Mouse (Mus musculus): Measurements from ENCODE around the gene Gm13305.
"Not testable (repeated sequence)": the region's sequence is repeated elsewhere in the genome, so short reads cannot be mapped to it uniquely, and the experiment has no call there.

The Gm13305 gene

DNA sequence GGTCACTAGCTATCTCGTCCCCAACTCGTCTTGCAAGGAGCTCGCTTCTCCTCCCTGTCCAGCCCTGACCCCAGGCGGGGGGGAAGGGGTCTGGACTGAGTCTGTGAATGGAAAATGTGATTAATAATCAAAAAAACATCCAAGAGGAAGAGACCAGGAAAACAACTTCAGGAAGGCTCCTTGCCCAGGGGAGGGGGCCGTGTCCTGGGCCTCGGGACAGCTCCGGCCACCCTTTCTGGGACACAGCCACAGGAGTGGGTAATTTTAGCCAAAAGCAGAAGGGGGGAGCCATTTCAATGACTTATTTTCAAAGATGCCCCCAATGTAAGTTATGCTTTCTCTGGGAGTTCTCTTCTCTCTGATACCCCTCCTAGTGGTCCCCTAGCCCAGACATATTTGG is at the start of gene Gm13305:
Gene Gm13305, minus strand, starts transcription at position 101 of the 400 bp plus-strand sequence.
- not testable (repeated sequence) for DNase-seq (ENCODE audit: extremely low spot score, low spot score)

DNA sequence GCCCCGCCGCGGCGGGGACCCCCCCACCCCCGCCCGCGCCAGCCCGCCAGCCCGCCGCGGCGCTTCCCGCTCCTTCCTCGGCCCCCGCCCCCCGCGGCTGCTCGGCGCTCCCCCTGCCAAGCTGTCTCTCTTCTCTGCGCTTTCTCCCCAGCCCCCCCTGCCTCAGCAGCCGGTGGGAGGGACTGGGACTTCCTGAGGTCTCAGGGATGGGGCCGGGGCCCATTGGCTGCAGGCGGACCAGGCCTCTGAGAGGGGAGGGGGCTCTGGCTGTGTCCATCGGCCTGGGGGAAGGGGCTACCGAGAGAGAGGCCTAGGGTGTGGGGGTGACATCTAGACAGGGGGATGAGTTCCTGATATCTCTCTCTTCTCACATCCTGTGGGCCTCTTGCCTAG is 16.6 kb upstream of the Gm13305 start:
- DNase-seq (ENCODE audit: extremely low spot score, low spot score), result not testable (repeated sequence)

DNA sequence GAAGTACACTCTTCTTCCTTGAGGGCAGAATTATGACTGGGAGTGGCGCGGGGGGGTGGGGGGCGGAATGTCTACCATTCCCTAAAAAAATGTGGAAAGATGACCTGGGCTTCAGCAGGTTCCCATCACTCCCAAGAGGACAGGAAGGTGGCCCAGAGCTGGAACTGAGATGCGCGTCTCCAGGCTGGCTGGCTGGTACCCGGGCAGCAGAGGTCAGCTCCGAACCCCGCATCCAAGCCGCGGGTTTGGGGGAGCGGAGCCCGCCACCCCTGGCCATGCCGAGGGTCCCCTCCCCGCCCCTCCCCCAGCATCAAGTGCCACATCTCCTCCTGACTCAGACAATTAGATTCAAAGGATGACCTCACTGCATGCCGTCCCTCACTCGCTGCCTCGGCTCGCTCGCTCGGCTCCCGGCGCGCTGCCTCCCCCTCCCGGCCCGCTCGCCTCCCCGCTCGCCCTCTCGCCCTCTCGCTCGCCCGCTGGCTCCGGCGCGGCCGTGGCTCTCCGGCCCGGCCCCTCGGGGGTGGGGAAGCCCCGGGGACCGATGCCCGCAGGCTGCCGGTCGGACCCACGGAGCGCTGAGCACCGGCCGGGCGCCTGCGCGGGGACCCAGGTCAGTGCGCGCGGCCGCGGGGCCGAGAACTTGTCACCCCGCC is 16.0 kb upstream of the Gm13305 start:
- DNase-seq (ENCODE audit: extremely low spot score, low spot score), result not testable (repeated sequence)

DNA sequence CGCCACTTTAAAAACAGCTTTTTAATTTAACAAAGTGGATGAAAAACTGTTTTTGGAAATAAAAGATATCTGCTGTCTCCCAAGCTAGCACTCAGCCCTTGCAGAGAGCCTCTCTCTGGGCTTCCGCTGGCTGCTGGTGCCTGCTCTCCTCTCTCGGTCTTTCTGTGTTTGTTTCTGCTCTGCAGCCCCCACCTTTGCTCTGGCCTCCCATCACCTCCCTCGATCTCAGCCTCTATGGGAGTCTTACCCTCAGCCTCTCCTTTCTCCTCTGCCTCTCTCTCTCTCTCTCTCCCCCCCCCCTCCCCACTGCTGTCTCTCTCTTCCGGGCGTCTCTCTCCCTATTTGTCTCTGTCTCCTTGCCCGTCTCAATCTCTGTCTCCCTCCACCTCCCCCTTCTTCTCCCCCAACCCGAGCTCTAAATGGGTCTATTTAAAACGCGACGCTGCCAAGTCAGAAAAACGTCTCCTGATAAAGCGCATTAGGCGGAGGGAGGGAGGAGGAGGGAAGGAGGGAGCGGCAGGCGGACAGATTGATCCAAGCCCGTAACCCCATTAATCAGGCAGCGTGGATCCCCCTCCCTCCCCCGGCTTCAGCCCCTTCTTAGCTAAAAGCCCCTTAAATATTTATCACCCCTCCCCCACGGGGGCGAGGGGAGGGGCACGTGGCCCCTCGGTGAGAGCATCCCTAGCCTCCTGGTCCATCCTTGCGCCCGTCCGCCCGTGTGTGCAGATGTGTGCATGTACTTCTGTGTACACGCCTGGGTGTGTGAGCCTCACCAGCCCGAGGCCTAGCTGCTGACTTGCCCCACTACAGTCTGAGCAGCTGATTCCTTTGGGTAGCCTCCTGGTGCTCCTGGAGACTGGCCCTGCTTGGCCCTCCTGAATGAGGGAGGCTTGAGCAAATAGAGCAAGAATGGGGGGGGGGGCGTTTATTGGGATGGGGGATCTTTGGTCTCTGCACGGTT is 15.1 kb upstream of the Gm13305 start:
- not testable (repeated sequence) for DNase-seq (ENCODE audit: extremely low spot score, low spot score)

DNA sequence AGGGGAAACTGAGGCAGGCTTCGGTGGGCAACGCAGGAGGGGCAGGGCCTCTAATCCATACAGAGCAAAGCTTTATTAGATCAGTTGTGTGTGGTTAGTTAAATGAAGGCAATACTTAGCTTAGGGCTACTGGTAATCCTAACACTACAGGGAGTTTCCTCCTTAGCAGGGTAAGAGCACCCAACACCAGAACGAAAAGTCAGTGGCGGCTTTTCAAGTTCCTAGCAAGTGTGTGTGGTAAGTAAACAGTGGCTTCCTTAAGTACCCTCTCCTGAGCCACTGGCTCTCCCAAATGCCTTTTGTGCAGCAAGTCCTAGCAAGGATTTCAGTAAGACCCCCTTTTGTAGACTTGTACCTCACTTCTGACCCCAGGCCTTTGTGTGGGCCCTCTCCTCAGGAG is 9.8 kb upstream of the Gm13305 start:
- not testable (repeated sequence) for DNase-seq (ENCODE audit: extremely low spot score, low spot score)

DNA sequence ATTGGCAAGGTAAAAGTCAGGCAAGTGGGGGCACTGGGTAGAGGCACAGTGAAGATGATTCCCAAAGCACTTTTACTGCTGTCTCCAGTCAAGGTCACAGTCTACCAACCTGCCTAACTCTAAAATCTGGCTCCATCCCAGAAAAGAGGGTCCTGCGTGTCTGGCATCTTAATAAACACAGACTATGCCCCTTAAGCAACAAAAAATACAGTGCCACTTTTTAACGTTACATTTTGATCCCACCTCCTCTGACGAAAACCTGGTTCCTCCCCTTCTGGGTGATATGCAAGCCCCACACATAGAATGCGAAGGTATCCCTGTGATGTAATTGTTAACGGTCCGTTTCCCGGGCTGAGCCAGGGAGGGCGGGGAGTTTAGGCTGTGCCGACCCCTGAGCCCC is 15.3 kb downstream of the Gm13305 start, which contains the start of gene Gm13306:
Gene Gm13306, plus strand, starts transcription at position 301 of the 400 bp plus-strand sequence.
- not testable (repeated sequence) for DNase-seq (ENCODE audit: extremely low spot score, low spot score)

DNA sequence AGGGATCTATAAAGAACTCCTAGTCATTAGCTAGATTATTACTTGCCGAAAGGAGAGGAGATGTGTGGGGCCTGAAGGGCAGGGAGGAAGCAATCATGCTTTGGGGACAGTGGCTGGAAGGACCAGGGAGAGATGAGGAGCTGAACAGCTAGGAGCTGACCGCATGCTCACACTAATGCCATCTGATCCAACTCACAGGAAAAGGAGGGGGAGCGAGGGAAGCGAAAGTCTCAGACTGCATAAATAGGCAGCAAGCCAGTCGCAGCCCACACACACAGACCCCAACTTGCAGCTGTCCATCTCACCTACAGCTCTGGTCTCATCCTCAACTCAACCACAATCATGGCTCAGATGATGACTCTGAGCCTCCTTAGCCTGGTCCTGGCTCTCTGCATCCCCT is 53.9 kb downstream of the Gm13305 start, which contains the start of gene Gm13304:
Gene Gm13304, plus strand, starts transcription at position 301 of the 400 bp plus-strand sequence.
- not testable (repeated sequence) for DNase-seq (ENCODE audit: extremely low spot score, low spot score)
